Mouse (Mus musculus) bone marrow macrophage, adult 2 months (primary cell): ENCODE measurements around the gene Glyat.

Source experiments
- CTCF ChIP-seq: IDR thresholded peaks from 2 replicates; pipeline ENCODE4 v1.5.1; 2012; ENCODE audit warnings: low read depth, mild to moderate bottlenecking, low read length, moderate library complexity
- POLR2A ChIP-seq: IDR thresholded peaks from 2 replicates; pipeline ENCODE4 v1.6.1; 2012; ENCODE audit warnings: mild to moderate bottlenecking, low read depth, low read length, borderline replicate concordance

DNA sequence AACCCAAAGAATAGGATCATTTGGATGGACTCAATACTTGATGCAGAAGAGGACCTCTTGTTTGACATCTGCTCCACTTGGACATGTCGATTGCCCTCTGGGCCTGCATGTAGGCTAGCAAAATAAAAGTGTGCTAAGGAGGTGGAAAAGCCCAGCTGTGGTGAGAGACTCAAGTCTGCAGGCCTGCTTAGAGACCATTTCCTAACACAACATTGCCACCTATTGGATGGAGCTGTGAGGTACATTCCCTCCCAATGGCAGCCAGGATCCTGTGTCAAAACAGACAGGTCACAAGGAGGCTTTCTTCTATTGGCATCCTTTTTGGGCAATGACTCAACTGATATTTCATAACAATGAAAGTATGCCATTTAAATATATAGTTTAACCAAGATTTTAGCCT, 41.2 kb upstream of the Glyat start:
- no peak for TF ChIP-seq CTCF
- no peak for TF ChIP-seq POLR2A
